ENCODE assay signal across 19 mouse cellular contexts in the genomic region with DNA sequence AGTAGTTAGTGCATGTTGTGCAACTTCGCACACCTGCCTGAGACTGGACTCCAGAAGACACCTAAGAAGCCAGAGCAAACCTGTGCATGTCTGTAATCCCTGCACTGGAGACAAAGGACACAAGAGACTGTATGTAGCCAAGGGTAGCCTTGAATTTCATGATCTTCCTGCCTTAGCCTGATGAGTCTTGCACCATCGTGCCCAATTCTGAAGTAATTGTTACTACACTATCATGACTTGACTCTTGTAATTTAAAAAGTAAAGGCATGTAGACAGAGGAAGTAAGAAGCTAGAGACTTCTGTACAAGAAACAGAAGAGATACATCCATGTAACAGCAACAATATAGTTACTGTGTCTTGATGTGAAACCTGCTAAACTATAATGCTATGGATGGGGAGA. TPM values are rescaled to one million over a fixed set of nuclear protein-coding genes. Genes with fewer than 3 reads are reported as not detected.
DNase-seq lines count a peak whose midpoint lies in the region; ATAC-seq lines count a peak whose summit lies in the region.
"Had no signal": no experiment of that assay in that cellular context is flagged by ENCODE, and none has a peak within 500 bp of the region (broad histone marks: within the 10 kb centered on the region; RNA-seq: fewer than 3 reads in every experiment).

No protein-coding gene starts in this region.

- H3K4me1 ChIP-seq in midbrain, embryonic 11.5 days (ENCODE audit: control insufficient read depth, insufficient read depth, low read length) = no peaks in the 10 kb centered on the region
- no peaks in the 10 kb centered on the region for H3K4me1 ChIP-seq in midbrain, embryonic 16.5 days (ENCODE audit: control insufficient read depth, insufficient read depth, low read length)
- H3K4me1 ChIP-seq: embryonic facial prominence, embryonic 10.5 days; embryonic facial prominence, embryonic 12.5 days; forebrain, embryonic 13.5 days; forebrain, embryonic 15.5 days had no signal

- H3K36me3 ChIP-seq in midbrain, embryonic 11.5 days (ENCODE audit: control insufficient read depth, insufficient read depth, low read length) = no peaks in the 10 kb centered on the region
- H3K36me3 ChIP-seq in midbrain, embryonic 16.5 days (ENCODE audit: control insufficient read depth, insufficient read depth, low read length) = no peaks in the 10 kb centered on the region
- H3K36me3 ChIP-seq: embryonic facial prominence, embryonic 10.5 days; embryonic facial prominence, embryonic 12.5 days; forebrain, embryonic 15.5 days had no signal

- DNase-seq in midbrain, embryonic 11.5 days (ENCODE audit: low spot score, missing footprints) = no peak
- no peak for DNase-seq in gastrocnemius, postnatal 4 days (ENCODE audit: low spot score in 2 of 2)
- DNase-seq in kidney, adult 11 months = no peak
- DNase-seq: adrenal gland, adult 2 months; adrenal gland, postnatal 10 days; adrenal gland, postnatal 25 days; cerebellum, adult 11 months; cerebellum, adult 2 months; cerebellum, adult 9-10 months; cerebellum, postnatal 10 days; cerebellum, postnatal 25 days; forebrain, postnatal 0 days had no signal

- no peak overlapping the region for H3K4me2 ChIP-seq in midbrain, embryonic 11.5 days
- no peak overlapping the region for H3K4me2 ChIP-seq in midbrain, embryonic 16.5 days (ENCODE audit: low read length)
- H3K4me2 ChIP-seq: embryonic facial prominence, embryonic 12.5 days; forebrain, embryonic 13.5 days; forebrain, embryonic 15.5 days had no signal

- H3K27me3 ChIP-seq in midbrain, embryonic 11.5 days (ENCODE audit: control insufficient read depth, insufficient read depth, low read length) = no peaks in the 10 kb centered on the region
- H3K27me3 ChIP-seq in midbrain, embryonic 16.5 days (ENCODE audit: control insufficient read depth, insufficient read depth, low read depth, low read length) = no peaks in the 10 kb centered on the region
- H3K27me3 ChIP-seq: embryonic facial prominence, embryonic 12.5 days; forebrain, embryonic 13.5 days; forebrain, embryonic 15.5 days had no signal

- H3K9ac ChIP-seq in midbrain, embryonic 11.5 days (ENCODE audit: low read length) = no peak overlapping the region
- no peak overlapping the region for H3K9ac ChIP-seq in midbrain, embryonic 16.5 days (ENCODE audit: low read depth, low read length)
- H3K9ac ChIP-seq: embryonic facial prominence, embryonic 12.5 days; forebrain, embryonic 13.5 days; forebrain, embryonic 15.5 days; forebrain, postnatal 0 days had no signal

- peak; percentile 12; the same call in 1 of the 2 replicates for ATAC-seq in midbrain, embryonic 11.5 days (ENCODE audit: low FRiP score)
- no peak for ATAC-seq in midbrain, embryonic 16.5 days
- ATAC-seq in megakaryocyte, adult 5-6 weeks (ENCODE audit: poor library complexity, severe bottlenecking) = peak; percentile 53
- ATAC-seq: forebrain, embryonic 13.5 days; forebrain, embryonic 15.5 days; forebrain, postnatal 0 days had no signal

- no peak overlapping the region for H3K27ac ChIP-seq in midbrain, embryonic 11.5 days (ENCODE audit: low read depth, low read length)
- no peak overlapping the region for H3K27ac ChIP-seq in midbrain, embryonic 16.5 days (ENCODE audit: low read length)
- H3K27ac ChIP-seq: embryonic facial prominence, embryonic 10.5 days; embryonic facial prominence, embryonic 12.5 days; forebrain, embryonic 13.5 days; forebrain, embryonic 15.5 days had no signal

- WGBS in midbrain, embryonic 11.5 days = 93% methylated on average over 2 of the region's 2 CpGs
- 91% methylated on average over 2 of the region's 2 CpGs for WGBS in midbrain, embryonic 16.5 days

- no peaks in the 10 kb centered on the region for H3K9me3 ChIP-seq in midbrain, embryonic 11.5 days (ENCODE audit: control insufficient read depth, low read length)
- no peaks in the 10 kb centered on the region for H3K9me3 ChIP-seq in midbrain, embryonic 16.5 days (replicated peaks; ENCODE audit: control insufficient read depth, low read length, poor library complexity, severe bottlenecking)
- H3K9me3 ChIP-seq: embryonic facial prominence, embryonic 10.5 days; embryonic facial prominence, embryonic 12.5 days; forebrain, embryonic 13.5 days; forebrain, embryonic 15.5 days had no signal

- no peak overlapping the region for H3K4me3 ChIP-seq in midbrain, embryonic 11.5 days (ENCODE audit: low read depth, low read length)
- H3K4me3 ChIP-seq in midbrain, embryonic 16.5 days (ENCODE audit: low read depth, low read length) = no peak overlapping the region
- H3K4me3 ChIP-seq: embryonic facial prominence, embryonic 10.5 days; embryonic facial prominence, embryonic 12.5 days; forebrain, embryonic 13.5 days; forebrain, embryonic 15.5 days had no signal

RNA-seq across cellular contexts. Expression of a gene that starts 40.7 kb away (rescaled TPM):
- 0.20 and 0.28 TPM in 2 replicates for polyA plus RNA-seq in midbrain, embryonic 11.5 days (2014; fragmentation: Nextera tagmentation; extraction: Ambion mirVana)
- polyA plus RNA-seq in midbrain, embryonic 16.5 days (2015; fragmentation: Nextera tagmentation; extraction: Ambion mirVana) = 0.24 and 0.45 TPM in 2 replicates
- total RNA-seq in megakaryocyte, adult 5-6 weeks (2015) = not detected in 2 replicates
- total RNA-seq in megakaryocyte, adult 5-6 weeks (2017) = 0.04 TPM in 1 of 2 replicates, not detected in the other
- total RNA-seq in gastrocnemius, postnatal 4 days (2021) = 10 to 100 TPM in 1 of 2 experiments, 1 to 10 TPM in 1; 8.1 to 10.3 TPM
- total RNA-seq: adrenal gland, postnatal 25 days; MEL had no signal

Comparison
In these comparisons a context has a peak if more than half of its experiments do, and no peak if none do; other contexts are left out.
1. RNA of a gene that starts 40.7 kb away (total RNA-seq): 8.1 to 10.3 TPM in gastrocnemius, postnatal 4 days; 0.04 TPM in megakaryocyte, adult 5-6 weeks; every median in the first group is over 4 times any median in the second.